Comparison of ENCODE assay signal across 8 mouse cellular contexts in the genomic region with DNA sequence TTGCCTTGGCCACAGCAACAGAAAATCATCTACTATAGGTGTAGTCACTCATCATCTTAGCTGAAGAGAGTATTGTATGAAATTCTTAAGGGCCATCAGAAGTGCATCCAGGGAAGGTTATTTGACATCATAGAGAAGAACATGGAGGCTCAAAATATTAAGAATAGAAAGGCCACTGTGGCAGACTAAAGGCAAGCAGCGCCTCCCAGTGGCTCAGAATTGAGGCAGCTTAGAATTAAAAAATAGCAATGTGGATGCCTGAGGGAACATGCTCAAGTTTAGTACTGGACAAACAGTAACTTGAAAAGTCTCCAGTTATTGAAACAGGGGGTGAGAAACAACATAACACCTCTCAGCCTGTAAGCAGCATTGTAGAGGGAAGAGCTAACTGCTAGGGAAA.
DNase-seq lines count a peak whose midpoint lies in the region; TF ChIP-seq lines count a peak whose summit lies in the region.
"Had no signal": no experiment of that assay in that cellular context is flagged by ENCODE, and none has a peak within 500 bp of the region (broad histone marks: within the 10 kb centered on the region; RNA-seq: fewer than 3 reads in every experiment).

No protein-coding gene starts in this region.

- no peaks in the 10 kb centered on the region for H3K4me1 ChIP-seq in ES-E14 (ENCODE audit: control insufficient read depth in 2 of 2, insufficient read depth in 2 of 2, low read length in 2 of 2, poor library complexity in 1 of 2)
- H3K4me1 ChIP-seq: embryonic facial prominence, embryonic 15.5 days had no signal

- no peak overlapping the region for H3K4me3 ChIP-seq in ES-E14 (ENCODE audit: insufficient read depth in 1 of 2, low read depth in 1 of 2, low read length in 2 of 2, poor library complexity in 1 of 2, severe bottlenecking in 1 of 2)
- H3K4me3 ChIP-seq: embryonic facial prominence, embryonic 15.5 days had no signal

- no peaks in the 10 kb centered on the region for H3K9me3 ChIP-seq in ES-E14 (ENCODE audit: control insufficient read depth, insufficient read depth, low read depth, low read length)
- H3K9me3 ChIP-seq: embryonic facial prominence, embryonic 15.5 days had no signal

- no peaks in the 10 kb centered on the region for H3K36me3 ChIP-seq in ES-E14 (ENCODE audit: control insufficient read depth, insufficient read depth, low read length, poor library complexity, severe bottlenecking)
- H3K36me3 ChIP-seq: embryonic facial prominence, embryonic 15.5 days had no signal

- in situ Hi-C loops in ES-E14 (cut with MboI; ENCODE audit: low sequenced_read_pairs in 2 of 2, unreplicated experiment in 2 of 2): loop anchor here in 1 of 2 experiments (25.0 kb wide), 1 partner anchor 183 kb away; no protein-coding TSS in a partner anchor

- no peak overlapping the region for H3K9ac ChIP-seq in ES-E14 (ENCODE audit: insufficient read depth, low read depth, low read length, poor library complexity, severe bottlenecking)
- H3K9ac ChIP-seq: embryonic facial prominence, embryonic 15.5 days had no signal

- peak; percentile 20 to 22 for DNase-seq in left cerebral cortex, adult 18-20 months (ENCODE audit: low spot score in 2 of 2)
- no peak for DNase-seq in left cerebral cortex, adult 11 months (ENCODE audit: low spot score)
- no peak for DNase-seq in ES-E14 (ENCODE audit: low read depth, low spot score)
- DNase-seq in adrenal gland, postnatal 14 days: peak; percentile 60
- peak; percentile 67 for DNase-seq in heart, postnatal 4 days
- DNase-seq in retina, embryonic 14.5 days (ENCODE audit: low spot score): peak; percentile 40
- no peak for DNase-seq in neural tube, embryonic 10.5 days (ENCODE audit: extremely low spot score, low spot score)

- H3K27ac ChIP-seq in ES-E14 (ENCODE audit: insufficient read depth, low read depth, low read length, poor library complexity, severe bottlenecking): no peak overlapping the region
- H3K27ac ChIP-seq: embryonic facial prominence, embryonic 15.5 days had no signal

TF ChIP-seq in ES-E14, 5 proteins besides CTCF, POLR2A, EP300 and RAD21:
- TF ChIP-seq ZC3H11A (IDR thresholded peaks at IDR 0.05; ENCODE audit: borderline replicate concordance, low read depth, low read length) (0 out of 2 replicates have a peak, but pooled peaks have one; percentile 61), ZNF384 (IDR thresholded peaks at IDR 0.05; ENCODE audit: low read depth, low read length) (no peak), HCFC1 (IDR thresholded peaks at IDR 0.05; ENCODE audit: borderline replicate concordance, insufficient read depth, low read length) (no peak), MAFK (IDR thresholded peaks at IDR 0.05; ENCODE audit: insufficient read depth, low read depth, low read length) (no peak)

Comparison
In these comparisons a context has a peak if more than half of its experiments do, and no peak if none do; other contexts are left out.
1. DNase-seq: peak in left cerebral cortex, adult 18-20 months (2 of 2), adrenal gland, postnatal 14 days (single experiment), heart, postnatal 4 days (single experiment) and retina, embryonic 14.5 days (single experiment); none in left cerebral cortex, adult 11 months (single experiment), ES-E14 (single experiment) and neural tube, embryonic 10.5 days (single experiment).